Mouse (Mus musculus) frontal cortex, postnatal 25 days (tissue): ENCODE data around the gene Ercc6l2.

Source experiments
- DNase-seq, 2 experiments: peaks; one replicate each; pipeline ENCODE4 v3.0.0; 2022; ENCODE audit warnings: low spot score in 2 of 2

Ercc6l2 gene

GRCm38 (mm10) chr13:63929917-63930515, 115.0 kb downstream of the Ercc6l2 start:
- no peak for DNase-seq

DNA sequence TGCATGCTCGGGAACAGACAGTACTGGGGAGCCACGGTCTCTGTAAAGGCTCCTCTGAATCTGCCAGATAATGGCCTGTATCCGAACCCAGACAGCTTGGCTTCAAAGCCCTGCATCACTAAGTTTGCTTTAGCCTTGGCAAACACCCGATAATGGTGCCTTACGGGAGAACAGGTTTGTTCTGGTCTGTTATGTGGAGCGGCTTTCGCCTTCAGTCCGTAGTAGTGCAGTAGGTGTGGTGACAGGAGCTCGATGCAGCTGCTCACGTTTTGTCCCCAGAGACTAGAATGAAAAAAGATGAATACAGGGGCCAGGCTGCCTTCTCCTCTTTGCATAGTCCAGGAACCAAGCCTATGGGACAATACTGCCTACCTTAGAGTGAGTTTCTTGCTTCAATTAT, 115.5 kb downstream of the Ercc6l2 start:
- no peak for DNase-seq

- no peak for DNase-seq
These were observed 121.3 kb downstream of the Ercc6l2 start for GRCm38 (mm10) chr13:63936369-63936768.

- no peak for DNase-seq
These were observed 125.2 kb downstream of the Ercc6l2 start for GRCm38 (mm10) chr13:63940257-63940656.

- DNase-seq, result no peak
These were observed 126.1 kb downstream of the Ercc6l2 start for GRCm38 (mm10) chr13:63941170-63941569.

GRCm38 (mm10) chr13:63943605-63944004, 128.6 kb downstream of the Ercc6l2 start:
- DNase-seq, result no peak

DNA sequence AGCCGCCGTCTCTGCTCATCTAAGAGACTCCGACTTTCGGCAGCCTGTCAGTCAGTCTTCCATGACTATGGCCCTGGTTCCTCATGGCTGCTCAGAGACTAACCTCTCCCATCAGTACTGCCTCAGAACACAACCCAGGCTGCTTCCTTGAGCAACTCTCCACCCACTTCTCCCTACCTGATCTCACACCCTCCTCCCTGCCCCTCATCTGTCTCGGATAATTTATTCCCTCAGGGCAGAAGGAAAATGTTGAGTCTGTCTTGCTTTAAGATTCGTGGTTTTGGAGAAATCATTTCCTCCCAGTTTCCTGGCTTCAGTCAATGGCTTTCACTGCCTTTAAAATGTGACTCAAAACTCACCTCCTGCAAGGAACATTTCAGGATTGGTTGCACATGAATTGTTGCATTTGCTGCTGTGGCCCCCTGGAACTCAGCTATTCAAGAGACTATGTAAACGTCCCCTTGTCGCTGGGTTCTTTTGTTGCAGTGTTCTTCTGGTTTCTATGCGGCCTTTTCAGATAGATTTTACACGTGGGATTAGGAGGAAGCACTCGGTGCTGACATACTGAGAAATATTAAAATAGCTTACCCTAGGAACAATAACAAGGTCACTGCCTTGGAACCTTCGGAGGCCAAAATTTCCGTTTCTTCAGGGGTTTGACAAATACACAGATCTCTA, 129.4 kb downstream of the Ercc6l2 start:
- DNase-seq, result no peak
